In the genomic region with DNA sequence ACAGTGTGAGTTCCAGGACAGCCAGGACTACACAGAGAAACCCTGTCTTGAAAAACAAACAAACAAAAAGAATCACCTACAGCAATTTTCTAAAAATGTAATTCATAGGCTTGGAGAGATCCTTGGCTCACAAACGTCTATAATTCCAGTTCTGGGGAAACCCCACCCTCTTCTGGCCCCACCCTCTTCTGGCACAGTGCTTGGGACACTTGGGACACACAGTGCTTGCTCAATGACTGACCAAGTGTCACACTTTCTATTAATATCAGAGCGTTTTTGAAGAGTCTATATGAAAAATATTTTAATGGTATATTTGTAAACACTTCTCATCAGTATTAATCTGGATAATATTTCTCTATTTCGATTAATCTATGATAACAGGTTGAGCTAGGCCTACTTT, we compare ENCODE assay signal across 27 mouse cellular contexts. TPM values are rescaled to one million over a fixed set of nuclear protein-coding genes. Genes with fewer than 3 reads are reported as not detected.
DNase-seq lines count a peak whose midpoint lies in the region; ATAC-seq lines count a peak whose summit lies in the region.
"Had no signal": no experiment of that assay in that cellular context is flagged by ENCODE, and none has a peak within 500 bp of the region (broad histone marks: within the 10 kb centered on the region; RNA-seq: fewer than 3 reads in every experiment).

No protein-coding gene starts in this region.

- DNase-seq in adrenal gland, postnatal 10 days, result peak; percentile 16
- DNase-seq in adrenal gland, adult 18-20 months (ENCODE audit: low spot score in 2 of 2), result no peak
- DNase-seq in lung, postnatal 14 days, result no peak
- peak; percentile 37 for DNase-seq in adipocyte (ENCODE audit: low spot score)
- DNase-seq: adrenal gland, postnatal 25 days; B cell, adult 2 months; cerebellum, adult 11-12 months; cerebellum, adult 2 months; cerebellum, adult 9-10 months; cerebellum, postnatal 10 days; cerebellum, postnatal 25 days; forebrain, postnatal 0 days had no signal

- no peak overlapping the region for H3K4me2 ChIP-seq in lung, embryonic 16.5 days (ENCODE audit: low read depth, low read length)
- H3K4me2 ChIP-seq: embryonic facial prominence, embryonic 12.5 days; forebrain, embryonic 13.5 days; forebrain, embryonic 15.5 days had no signal

- no peaks in the 10 kb centered on the region for H3K4me1 ChIP-seq in lung, embryonic 16.5 days (replicated peaks; ENCODE audit: control insufficient read depth, insufficient read depth, low read length)
- H3K4me1 ChIP-seq: embryonic facial prominence, embryonic 10.5 days; embryonic facial prominence, embryonic 12.5 days; forebrain, embryonic 13.5 days; forebrain, embryonic 15.5 days had no signal

- 57% methylated on average over 3 of the region's 3 CpGs for WGBS in lung, embryonic 16.5 days

- H3K27me3 ChIP-seq in lung, embryonic 16.5 days (ENCODE audit: control insufficient read depth, insufficient read depth, low read depth, low read length), result no peaks in the 10 kb centered on the region
- H3K27me3 ChIP-seq: CH12.LX; embryonic facial prominence, embryonic 12.5 days; forebrain, embryonic 13.5 days; forebrain, embryonic 15.5 days; Patski had no signal

- H3K9ac ChIP-seq in lung, embryonic 16.5 days (ENCODE audit: low read length), result no peak overlapping the region
- H3K9ac ChIP-seq: embryonic facial prominence, embryonic 12.5 days; forebrain, embryonic 13.5 days; forebrain, embryonic 15.5 days; forebrain, postnatal 0 days had no signal

- no peak overlapping the region for H3K27ac ChIP-seq in lung, embryonic 16.5 days (ENCODE audit: low read length)
- H3K27ac ChIP-seq: embryonic facial prominence, embryonic 10.5 days; embryonic facial prominence, embryonic 12.5 days; forebrain, embryonic 13.5 days; forebrain, embryonic 15.5 days had no signal

- no peaks in the 10 kb centered on the region for H3K36me3 ChIP-seq in lung, embryonic 16.5 days (ENCODE audit: control insufficient read depth, insufficient read depth, low read length)
- H3K36me3 ChIP-seq: embryonic facial prominence, embryonic 10.5 days; embryonic facial prominence, embryonic 12.5 days; forebrain, embryonic 15.5 days; G1E had no signal

- H3K4me3 ChIP-seq in lung, embryonic 16.5 days (ENCODE audit: low read length), result no peak overlapping the region
- H3K4me3 ChIP-seq: embryonic facial prominence, embryonic 10.5 days; embryonic facial prominence, embryonic 12.5 days; forebrain, embryonic 13.5 days; forebrain, embryonic 15.5 days had no signal

- no peaks in the 10 kb centered on the region for H3K9me3 ChIP-seq in lung, embryonic 16.5 days (ENCODE audit: control insufficient read depth, low read length)
- H3K9me3 ChIP-seq: embryonic facial prominence, embryonic 10.5 days; embryonic facial prominence, embryonic 12.5 days; forebrain, embryonic 13.5 days; forebrain, embryonic 15.5 days; G1E had no signal

- ATAC-seq in lung, embryonic 16.5 days (ENCODE audit: low read depth), result peak; percentile 66; the same call in 1 of the 2 replicates
- ATAC-seq: activated CD4-positive, CD25-positive, alpha-beta regulatory T cell, adult 4 months; CD4-positive, CD25-positive, alpha-beta regulatory T cell, adult 4 months; forebrain, embryonic 13.5 days; forebrain, embryonic 15.5 days; forebrain, postnatal 0 days; Patski had no signal

RNA-seq across cellular contexts. Expression of a gene that starts 12.6 kb away (rescaled TPM):
- total RNA-seq in adrenal gland, postnatal 10 days (2021), result not detected
- total RNA-seq in adrenal gland, adult 18-20 months (2021), result not detected
- not detected in 2 replicates for polyA plus RNA-seq in lung, embryonic 16.5 days (2015; fragmentation: Nextera tagmentation; extraction: Ambion mirVana)
- total RNA-seq: adrenal gland, postnatal 25 days; adrenal gland, postnatal 4 days; CH12.LX; forebrain, postnatal 0 days; G1E had no signal
- polyA plus RNA-seq: activated CD4-positive, CD25-positive, alpha-beta regulatory T cell, adult 4 months; brain, embryonic 14.5 days; CD4-positive, CD25-positive, alpha-beta regulatory T cell, adult 4 months; cerebellum, adult 2 months; cortical plate, adult 2 months; embryonic facial prominence, embryonic 10.5 days; embryonic facial prominence, embryonic 12.5 days; embryonic facial prominence, embryonic 14.5 days; forebrain, embryonic 11.5 days; forebrain, embryonic 13.5 days; forebrain, embryonic 15.5 days; forebrain, postnatal 0 days; G1E; Patski had no signal

RNA-seq across cellular contexts. Expression of a gene that starts 35.7 kb away (rescaled TPM):
- total RNA-seq in adrenal gland, postnatal 10 days (2021), result 1 to 10 TPM; 3.5 to 5.1 TPM
- 1 to 10 TPM; 4.2 to 4.4 TPM for total RNA-seq in adrenal gland, adult 18-20 months (2021)
- polyA plus RNA-seq in lung, embryonic 16.5 days (2015; fragmentation: Nextera tagmentation; extraction: Ambion mirVana), result 13.8 and 14.5 TPM in 2 replicates
- polyA plus RNA-seq: G1E had no signal

Comparison
In these comparisons a context has a peak if more than half of its experiments do, and no peak if none do; other contexts are left out.
1. DNase-seq: peak in adrenal gland, postnatal 10 days (single experiment) and adipocyte (single experiment); none in adrenal gland, adult 18-20 months (0 of 2) and lung, postnatal 14 days (single experiment).